Mouse (Mus musculus): Measurements from ENCODE around the gene Tnrc18.
A peak's percentile ranks its signal among the peaks of the same experiment; 100 is the strongest.
"Not testable (repeated sequence)": the region's sequence is repeated elsewhere in the genome, so short reads cannot be mapped to it uniquely, and the experiment has no call there.

The Tnrc18 gene

DNA sequence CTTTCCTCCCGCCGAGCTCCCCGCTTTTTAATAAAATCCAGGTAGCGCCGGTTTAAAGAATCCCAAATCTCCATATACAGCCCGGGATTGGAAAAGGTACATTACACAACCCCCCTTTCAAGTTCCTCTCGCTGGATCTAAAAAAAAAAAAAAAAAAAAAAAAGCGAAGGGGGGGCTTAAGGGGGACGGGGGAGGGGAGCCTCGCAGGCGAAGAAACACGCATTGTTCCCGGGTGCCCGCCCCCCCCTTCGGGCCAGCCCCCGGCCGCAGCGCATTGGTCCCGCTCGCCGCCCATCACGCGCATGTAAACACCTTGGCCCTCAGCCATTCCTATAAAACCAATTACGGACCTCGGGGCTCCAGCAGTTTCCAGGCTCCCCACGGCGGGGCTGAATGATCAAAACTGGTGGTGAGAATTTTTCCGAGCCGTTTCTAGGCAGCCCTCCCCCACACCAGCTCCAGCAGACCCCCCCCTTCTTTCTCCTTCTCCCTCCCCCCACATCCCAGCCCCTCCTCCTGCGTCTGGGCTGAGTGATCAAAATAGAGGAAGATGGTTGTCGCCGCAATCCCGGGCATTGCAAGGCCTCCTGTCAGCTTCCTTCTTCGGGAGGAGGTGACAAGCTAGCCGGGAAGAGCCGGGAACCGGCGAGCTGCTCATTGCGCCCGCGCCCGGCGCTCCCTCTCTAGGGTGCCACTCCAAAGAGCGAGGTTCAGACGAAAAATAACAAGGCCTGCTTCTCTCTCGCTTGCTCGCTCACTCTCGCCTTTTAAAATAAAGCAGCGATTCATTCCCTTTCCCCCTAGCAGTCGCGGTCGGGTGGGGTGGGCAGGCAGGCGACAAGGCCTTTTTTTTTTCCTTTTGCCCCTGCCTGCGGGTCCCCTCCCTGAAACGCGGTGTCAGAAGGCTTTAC is at the start of gene Tnrc18:
Tnrc18 (minus strand) TSS at position 139 of the 911 bp plus-strand sequence.
- DNase-seq (ENCODE audit: low spot score), result peak; percentile 99

DNA sequence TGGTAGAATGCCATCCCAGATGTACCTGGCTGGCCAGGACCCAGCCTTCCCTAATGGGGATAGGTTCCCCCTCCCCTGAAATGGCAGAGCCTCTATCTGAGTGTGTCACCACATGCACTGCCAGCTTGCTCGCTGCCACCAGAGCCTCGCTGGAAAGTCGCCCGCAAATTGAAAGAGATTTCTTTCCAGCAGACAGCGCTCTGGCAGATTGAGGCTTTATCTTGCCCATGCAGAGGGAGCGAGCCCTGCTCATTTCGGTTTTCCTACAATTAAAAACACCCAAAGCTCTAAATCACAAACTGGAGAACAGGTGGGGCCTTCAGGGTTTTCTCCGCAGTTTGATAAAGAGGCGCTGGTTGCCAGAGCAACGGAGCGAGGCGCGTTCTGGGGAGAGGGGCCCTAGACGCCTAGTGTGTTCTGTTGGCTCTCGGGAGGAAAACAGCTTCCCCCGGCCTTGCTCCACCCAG is 40.3 kb upstream of the Tnrc18 start:
- no peak for DNase-seq (ENCODE audit: low spot score)

GRCm38 (mm10) chr5:142856408-142856807 is 38.9 kb upstream of the Tnrc18 start:
- no peak for DNase-seq (ENCODE audit: low spot score)

- no peak for DNase-seq (ENCODE audit: low spot score)
These were observed 37.4 kb upstream of the Tnrc18 start for GRCm38 (mm10) chr5:142854877-142855276.

- no peak for DNase-seq (ENCODE audit: low spot score)
These were observed 36.1 kb upstream of the Tnrc18 start for GRCm38 (mm10) chr5:142853585-142853984.

GRCm38 (mm10) chr5:142851681-142852049 is 34.2 kb upstream of the Tnrc18 start:
- DNase-seq (ENCODE audit: low spot score), result no peak

DNA sequence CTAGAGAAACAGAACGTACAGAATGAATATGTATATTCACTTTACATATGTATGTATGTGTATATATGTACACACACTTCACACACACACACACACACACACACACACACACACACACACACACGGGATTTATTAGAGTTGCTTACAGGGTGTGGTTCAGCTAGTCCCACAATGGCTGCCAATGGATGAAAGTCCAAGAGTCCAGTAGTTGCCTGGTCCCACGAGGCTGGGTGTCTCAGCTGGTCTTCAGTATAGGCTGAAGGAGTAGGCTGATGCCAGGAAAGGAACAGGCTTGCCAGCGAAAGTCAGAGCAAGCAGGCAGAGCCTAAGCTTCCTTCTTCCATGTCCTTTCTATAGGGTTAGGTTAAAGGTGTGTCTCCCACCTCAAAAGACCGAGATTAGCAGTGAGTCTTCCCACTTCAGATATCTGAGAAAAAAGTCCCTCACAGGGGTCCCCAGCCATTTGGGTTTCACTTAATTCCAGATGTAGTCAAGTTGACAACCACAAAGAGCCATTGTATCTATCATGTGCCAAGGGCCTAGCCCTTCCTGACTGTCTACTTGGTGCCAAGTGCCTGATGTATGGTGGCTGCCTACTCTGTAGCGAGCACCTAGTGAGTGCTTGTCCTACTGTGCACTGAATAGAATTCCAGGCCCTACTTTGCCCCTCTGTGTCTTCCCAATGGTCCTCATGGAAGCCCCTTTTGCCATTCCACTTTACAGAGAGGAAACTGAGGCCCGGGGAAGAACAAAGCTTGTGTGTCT is 33.6 kb upstream of the Tnrc18 start:
- no peak for DNase-seq (ENCODE audit: low spot score)

GRCm38 (mm10) chr5:142850476-142850875 is 33.0 kb upstream of the Tnrc18 start:
- no peak for DNase-seq (ENCODE audit: low spot score)

- DNase-seq (ENCODE audit: low spot score), result no peak
These were observed 31.4 kb upstream of the Tnrc18 start for GRCm38 (mm10) chr5:142848911-142849310.

DNA sequence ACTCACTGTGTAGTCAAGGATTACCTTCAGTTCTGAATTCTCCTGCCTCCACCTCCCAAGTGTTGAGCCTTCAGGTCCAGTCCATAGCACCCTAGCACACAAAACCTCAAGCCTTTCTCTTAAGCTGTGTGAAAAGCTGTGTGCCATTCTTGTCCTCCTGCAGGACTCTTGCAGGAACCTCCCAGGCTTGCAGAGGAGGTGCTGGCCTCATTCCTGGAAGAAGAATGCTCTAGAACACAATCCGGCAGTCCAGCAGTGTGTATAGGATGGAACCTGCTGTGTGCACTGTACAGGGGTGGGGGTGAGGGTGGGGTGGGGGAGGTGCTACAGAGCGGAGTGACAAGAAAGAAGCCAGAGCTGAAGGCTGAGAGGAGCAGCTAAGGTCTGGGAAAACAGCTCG is 30.7 kb upstream of the Tnrc18 start:
- DNase-seq (ENCODE audit: low spot score), result no peak

DNA sequence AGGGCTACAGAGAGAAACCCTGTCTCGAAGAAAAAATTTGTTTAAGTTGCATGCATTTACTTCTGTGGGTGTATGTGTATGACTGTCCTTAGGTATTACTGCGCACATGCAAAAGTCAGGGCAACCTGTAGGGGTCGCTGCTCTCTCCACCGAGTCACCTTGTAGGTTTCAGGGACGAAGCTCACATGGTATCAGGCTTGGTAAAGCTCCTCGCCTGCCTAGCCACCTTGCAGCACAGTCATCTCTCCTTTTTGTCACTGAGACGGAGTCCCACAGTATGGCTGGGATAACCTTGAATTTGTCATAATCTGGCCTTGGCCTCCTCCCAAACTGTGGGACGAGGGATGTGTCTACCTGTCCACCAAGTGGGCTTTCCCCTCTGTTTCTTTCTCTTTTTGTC is 27.0 kb upstream of the Tnrc18 start:
- DNase-seq (ENCODE audit: low spot score), result no peak

DNA sequence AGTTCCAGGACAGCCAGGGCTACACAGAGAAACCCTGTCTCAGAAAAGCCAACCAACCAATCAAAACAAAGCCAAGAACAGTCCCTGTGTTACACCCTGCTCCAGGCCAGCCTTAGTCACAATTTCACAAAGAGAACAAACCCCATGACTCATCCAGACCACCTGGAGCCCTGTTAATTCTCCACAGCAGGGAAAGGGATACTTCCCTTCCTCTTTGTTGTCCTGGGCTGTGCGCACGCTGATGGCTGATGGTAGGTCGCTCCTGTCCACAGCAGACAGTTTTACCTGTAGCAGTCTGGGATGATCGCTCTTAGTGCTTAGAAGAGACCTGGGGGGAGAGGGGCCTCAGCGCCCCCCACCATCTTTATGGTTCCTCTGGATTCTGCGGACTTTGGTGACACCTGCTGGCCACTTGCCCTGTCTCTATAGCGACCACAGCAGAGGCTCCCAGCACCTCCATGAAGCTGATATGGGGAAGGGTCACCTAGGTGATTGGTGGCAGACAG is 24.7 kb upstream of the Tnrc18 start:
- DNase-seq (ENCODE audit: low spot score), result peak; percentile 28

- DNase-seq (ENCODE audit: low spot score), result no peak
These were observed 24.1 kb upstream of the Tnrc18 start for GRCm38 (mm10) chr5:142841372-142842136.

GRCm38 (mm10) chr5:142837427-142837826 is 20.0 kb upstream of the Tnrc18 start:
- not testable (repeated sequence) for DNase-seq (ENCODE audit: low spot score)

- DNase-seq (ENCODE audit: low spot score), result no peak
These were observed 19.4 kb upstream of the Tnrc18 start for GRCm38 (mm10) chr5:142836891-142837290.

DNA sequence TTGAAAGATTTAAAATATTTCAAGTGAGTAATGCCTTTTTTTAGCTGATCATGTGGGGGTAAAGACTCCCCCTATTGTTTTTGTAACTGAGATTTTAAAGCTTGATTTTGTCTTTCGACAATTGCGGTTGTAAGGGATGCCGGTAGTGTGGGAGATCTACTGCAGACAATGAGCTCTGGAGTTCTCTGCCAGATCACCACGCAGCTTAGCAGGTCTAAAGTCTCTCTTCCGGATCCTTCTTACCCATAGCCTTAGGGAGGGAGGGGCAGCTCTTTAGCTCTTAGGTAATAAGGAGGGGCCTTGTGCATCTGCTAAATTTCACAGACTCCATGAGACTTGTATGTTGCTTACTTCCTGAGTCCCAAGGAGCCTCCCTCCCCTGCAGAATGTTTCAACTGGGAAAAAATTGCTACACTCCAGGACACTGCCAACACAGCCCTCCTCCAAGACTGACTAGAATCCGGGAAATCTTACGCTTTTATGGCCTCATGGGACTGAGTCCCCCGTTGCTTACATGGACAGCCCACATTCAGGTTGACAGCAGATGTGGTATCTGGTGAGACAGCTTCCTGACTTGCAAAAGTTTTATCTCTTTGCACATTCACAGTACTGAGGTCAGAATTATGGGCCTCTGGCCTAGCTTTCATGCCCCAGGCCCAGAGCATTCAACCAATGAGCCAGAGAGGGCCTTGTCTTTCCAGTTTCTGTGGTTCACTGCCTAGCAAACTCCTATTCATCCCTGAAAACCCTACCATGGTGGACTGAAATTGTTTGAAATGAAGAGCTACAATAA is 16.4 kb upstream of the Tnrc18 start:
- no peak for DNase-seq (ENCODE audit: low spot score)

- DNase-seq (ENCODE audit: low spot score), result no peak
These were observed 8.7 kb upstream of the Tnrc18 start for GRCm38 (mm10) chr5:142826131-142826530.

DNA sequence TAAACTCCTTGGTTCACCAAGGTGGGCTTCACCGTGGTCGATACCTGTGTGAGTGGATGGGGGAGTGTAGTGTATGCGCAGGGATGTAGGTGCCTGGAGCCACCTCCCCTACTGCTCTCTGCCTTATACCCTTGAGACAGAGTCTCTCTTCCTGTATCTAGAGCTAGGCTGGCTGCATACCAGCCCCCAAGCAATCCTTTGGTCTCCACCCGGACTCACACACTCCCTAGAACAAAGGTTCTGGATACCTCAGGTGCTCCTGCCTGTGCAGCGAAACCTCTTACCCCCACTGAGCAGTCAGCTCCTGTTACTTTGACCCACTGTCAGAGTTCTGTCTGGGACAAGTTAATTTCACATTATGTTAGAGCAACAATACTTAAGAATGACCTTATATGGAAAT is 8.2 kb upstream of the Tnrc18 start:
- no peak for DNase-seq (ENCODE audit: low spot score)

DNA sequence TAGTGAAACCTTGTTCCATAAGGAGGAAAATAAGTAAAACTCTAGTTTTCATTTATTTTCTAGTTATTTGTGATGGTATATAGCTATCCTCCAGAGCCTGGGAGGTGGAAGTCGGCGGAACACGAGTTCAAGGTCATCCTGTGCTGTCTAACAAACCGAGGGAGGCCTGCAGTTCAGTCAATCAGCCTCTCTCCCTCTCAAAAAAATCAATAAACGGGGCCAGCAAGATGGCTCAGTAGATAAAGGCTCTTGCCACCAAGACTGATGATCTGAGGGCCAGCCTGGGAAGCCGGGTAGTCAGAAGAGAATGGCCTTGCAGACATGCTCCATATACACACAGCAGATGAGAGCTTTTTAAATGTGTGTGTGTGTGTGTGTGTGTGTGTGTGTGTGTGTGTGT is 6.6 kb upstream of the Tnrc18 start:
- peak; percentile 18 for DNase-seq (ENCODE audit: low spot score)

DNA sequence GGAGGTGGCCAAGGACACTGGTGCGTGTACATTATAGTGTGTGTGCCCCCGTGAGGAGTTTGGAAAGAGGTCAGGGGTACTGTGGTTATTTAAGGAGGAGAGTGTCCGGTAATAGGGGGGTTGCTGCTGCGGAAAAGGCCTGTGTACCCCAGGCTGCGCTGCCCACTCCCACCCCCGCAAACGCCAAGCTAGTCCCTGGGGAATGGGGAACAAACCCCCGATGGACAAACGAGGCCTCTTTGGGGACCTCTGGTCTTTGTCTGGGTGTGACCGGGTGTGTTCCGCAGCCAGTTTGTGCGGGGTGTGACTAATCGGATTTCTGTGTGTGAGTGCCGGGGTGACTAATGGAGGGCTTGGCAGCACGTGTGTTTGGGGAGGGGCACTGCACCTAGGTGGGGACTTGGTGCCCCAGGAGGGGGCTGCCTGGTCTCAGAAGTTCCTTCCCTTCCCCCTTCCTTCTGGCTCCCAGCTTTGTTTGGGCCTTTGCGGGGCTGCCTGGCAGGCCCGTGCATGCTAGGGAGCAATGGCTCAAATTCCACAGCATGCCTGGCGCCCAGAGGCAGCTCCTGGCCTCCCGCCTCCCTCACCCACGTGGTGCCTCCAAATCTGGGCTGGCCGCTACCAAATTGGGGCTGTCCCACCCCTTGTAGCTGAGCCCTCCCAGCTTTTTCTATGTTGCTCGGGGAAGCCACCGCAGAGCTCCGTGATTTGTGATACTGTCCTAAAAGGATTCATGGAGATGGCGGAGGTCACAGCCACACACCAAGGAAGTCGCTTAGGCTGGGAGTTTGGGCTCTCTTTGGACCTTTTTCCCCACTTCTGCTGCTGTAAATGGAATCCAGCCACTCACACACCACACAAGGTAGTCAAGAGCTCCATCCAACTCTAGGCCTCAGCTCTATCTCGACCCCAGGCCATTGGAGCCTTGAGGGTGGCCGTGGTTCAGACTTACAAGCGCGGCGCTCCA is 5.9 kb upstream of the Tnrc18 start:
- peak; percentile 90 for DNase-seq (ENCODE audit: low spot score)

All from ovary, postnatal 36 days (tissue).